Mouse (Mus musculus): ENCODE measurements around the gene Slc5a11. TPM values are rescaled to one million over a fixed set of nuclear protein-coding genes. Genes with fewer than 3 reads are reported as not detected.

Gene Slc5a11
- total RNA-seq, 2 experiments from 2014 or later = not detected

DNA sequence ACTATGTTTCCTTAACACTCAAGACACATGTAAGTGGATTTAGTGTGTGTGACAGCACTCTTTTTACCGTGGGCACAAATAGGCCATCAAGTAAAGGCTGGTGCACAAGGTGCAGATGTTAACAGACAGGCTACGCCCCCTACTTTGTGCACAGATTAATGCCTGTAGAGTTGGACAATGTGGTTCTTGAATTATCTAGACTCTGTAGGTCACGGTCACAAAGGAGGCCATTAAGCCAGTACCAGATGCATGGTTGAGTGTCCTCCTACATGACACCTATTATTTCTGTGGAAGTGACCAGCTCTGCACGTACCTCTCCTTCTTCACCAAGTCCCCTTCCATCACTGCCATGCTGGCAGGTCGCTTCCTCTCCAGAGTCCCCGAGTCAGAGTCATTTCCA is 81.5 kb downstream of the Slc5a11 start:
- Histone ChIP-seq H3K4me3 (no peak overlapping the region), H3K27ac (no peak overlapping the region)
- intact Hi-C loops (cut with DNase I) = no loop called here
- no peak for TF ChIP-seq CTCF (IDR thresholded peaks at IDR 0.05)
- DNase-seq = no peak

DNA sequence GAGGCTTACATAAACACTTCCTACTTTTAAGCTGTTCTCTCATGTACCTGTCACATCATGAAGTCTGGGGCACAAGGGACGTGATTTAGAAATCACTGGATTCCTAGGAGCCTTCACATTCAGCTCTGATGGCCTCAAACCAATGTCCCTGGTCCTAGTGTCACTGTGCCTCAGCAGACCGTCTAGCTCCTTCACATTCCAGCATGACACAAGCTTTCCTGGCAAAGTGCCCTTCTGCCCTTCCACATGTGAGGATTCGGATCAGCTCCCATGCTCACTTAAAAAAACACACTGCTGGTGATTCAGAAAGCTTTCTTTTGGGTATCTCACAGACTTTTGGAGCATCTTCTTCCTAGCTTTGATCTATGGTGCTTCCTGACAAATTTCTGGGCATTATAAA is 83.6 kb downstream of the Slc5a11 start:
- no peak for TF ChIP-seq CTCF (IDR thresholded peaks at IDR 0.05)
- no peak overlapping the region for H3K27ac ChIP-seq
- no peak overlapping the region for H3K4me3 ChIP-seq
- DNase-seq = peak; percentile 57
- intact Hi-C loops (cut with DNase I) = no loop called here

DNA sequence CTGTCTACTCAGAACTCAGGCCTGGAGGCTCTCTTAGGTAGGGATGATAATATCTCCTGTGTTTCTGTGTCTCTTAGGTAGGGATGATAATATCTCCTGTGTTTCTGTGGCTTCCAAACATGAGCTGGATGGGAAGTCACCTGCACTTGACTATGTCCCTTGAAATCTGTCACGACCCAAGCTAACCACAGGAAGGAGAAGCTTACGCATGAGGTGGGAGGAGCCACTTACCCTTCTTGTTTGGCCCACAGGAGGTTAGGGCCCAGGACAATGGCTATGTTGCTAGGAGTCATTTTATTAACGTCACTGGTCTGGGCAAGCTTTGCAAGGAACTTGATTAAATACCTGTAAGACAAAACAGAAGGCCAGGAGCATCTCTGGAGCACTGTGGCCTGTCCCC is 85.7 kb downstream of the Slc5a11 start:
- intact Hi-C loops (cut with DNase I) = loop anchor here (10.0 kb wide), 1 partner anchor 165 kb away; the partner anchor contains the start of gene Aqp8
- DNase-seq = no peak
- Histone ChIP-seq H3K4me3 (no peak overlapping the region), H3K27ac (no peak overlapping the region)
- TF ChIP-seq CTCF (IDR thresholded peaks at IDR 0.05) = no peak

DNA sequence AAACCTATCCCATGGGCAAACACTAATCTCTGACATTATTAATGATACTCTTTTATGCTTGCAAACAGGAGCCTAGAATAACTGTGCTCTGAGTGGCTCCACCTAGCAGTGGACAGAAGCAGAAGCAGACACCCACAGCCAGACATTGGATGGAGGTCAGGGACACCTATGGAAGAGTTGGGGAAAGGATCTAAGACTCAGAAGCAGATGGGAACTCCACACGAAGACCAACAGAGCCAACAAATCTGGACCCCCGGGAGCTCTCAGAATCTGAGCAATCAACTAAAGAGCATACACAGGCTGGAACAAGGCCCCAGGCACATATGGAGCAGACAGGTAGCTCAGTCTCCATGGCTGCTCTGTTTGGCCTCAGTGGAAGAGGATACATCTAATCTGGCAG is 90.8 kb downstream of the Slc5a11 start:
- intact Hi-C loops (cut with DNase I) = loop anchor here (10.0 kb wide), 1 partner anchor 159 kb away; the partner anchor contains the start of gene Aqp8
- H3K4me3 ChIP-seq = no peak overlapping the region
- no peak for TF ChIP-seq CTCF (IDR thresholded peaks at IDR 0.05)
- H3K27ac ChIP-seq = no peak overlapping the region
- DNase-seq = no peak

DNA sequence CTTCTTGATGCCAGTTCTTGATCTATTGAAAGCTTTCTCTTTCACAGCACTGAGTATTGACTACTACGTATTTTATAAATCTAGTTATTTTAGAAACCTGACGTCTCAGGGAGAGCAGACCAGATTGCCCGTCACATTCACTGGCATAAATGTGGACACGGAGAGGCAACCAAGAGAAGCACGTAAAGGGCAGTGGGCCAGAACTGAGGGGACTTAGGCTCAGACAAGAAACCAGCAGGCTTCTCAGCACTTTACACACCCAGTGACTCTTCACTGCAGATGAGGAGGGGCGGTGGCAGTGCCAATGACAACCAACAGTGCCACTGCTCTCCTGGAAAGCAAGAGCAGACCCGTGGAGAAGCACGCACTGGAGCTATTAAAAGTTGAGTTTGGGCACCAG is 92.7 kb downstream of the Slc5a11 start:
- intact Hi-C loops (cut with DNase I) = loop anchor here (10.0 kb wide), 1 partner anchor 158 kb away; the partner anchor contains the start of gene Aqp8
- TF ChIP-seq CTCF (IDR thresholded peaks at IDR 0.05) = no peak
- H3K27ac ChIP-seq = no peak overlapping the region
- DNase-seq = no peak
- H3K4me3 ChIP-seq = no peak overlapping the region

DNA sequence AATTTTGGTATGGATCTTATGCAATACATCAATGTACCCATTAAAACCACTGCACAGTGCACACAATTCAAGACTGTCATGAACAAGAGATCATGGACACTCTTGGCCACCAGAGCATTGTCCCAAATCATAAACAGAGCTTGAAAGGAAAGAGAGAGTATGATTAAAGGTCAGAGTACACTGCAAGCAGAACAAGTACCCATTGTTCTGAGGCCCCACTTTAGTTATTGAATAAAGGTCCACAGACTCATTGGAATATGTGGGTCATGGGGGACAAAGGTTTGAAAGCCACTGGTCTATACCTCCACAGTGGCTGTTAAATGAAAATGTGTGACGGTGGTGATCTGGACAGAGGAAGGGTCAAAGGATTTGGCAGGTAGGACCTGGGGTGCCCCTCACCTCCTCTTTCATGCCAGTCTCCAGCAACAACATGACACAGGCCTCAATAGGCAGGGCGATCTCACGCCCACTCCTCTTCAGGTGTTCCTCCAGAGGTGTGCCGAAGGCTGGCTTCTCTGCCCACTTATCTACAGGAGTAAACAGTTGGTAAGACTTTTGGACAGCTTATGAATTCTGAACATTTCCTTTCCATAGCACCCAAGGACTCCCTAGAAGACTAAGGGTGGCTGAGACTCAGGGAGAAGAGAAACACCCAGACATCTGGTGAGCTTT is 93.4 kb downstream of the Slc5a11 start:
- no peak overlapping the region for H3K27ac ChIP-seq
- no peak overlapping the region for H3K4me3 ChIP-seq
- TF ChIP-seq CTCF (IDR thresholded peaks at IDR 0.05) = no peak
- intact Hi-C loops (cut with DNase I) = loop anchor here (10.0 kb wide), 1 partner anchor 157 kb away; the partner anchor contains the start of gene Aqp8
- no peak for DNase-seq

DNA sequence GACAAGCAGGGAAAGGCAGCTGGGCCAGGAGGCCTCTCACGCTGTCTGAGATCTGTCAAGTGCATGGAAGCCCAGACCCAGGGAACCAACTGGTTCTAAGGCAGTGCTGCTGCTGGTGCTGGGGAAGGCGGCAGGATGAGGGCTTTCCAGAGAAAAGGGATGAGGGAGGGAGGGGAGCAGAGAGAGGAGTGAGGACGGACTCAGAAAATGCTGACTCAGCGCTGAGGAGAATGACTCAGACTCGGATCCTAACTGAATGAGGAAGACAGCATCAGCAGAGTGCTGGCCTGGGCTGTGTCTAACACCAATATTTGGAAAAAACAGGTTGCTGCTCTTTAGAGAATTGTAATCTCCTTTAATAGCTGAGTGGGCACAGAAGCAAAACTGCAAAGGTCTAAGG is 97.3 kb downstream of the Slc5a11 start:
- TF ChIP-seq CTCF (IDR thresholded peaks at IDR 0.05) = no peak
- Histone ChIP-seq H3K27ac (no peak overlapping the region), H3K4me3 (no peak overlapping the region)
- no peak for DNase-seq
- intact Hi-C loops (cut with DNase I) = no loop called here

DNA sequence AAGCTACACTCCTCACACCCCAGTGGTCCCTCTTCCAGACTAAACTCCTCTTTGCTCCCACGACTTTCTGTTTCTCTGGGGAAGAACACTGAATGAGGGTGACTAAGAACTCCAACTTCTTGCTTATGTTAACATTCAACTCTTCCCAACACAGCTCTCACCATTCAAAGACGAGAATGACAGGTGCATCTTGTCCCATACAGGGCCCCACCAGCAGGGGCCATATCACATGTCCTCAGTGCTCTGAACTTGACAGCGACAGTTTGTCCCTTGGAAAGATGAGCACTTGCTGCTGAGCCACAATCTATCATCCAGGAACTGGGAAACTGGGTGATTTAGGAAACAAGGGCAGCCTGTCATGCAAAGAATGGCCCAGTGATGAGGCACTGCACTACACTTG is 98.2 kb downstream of the Slc5a11 start:
- no peak overlapping the region for H3K4me3 ChIP-seq
- intact Hi-C loops (cut with DNase I) = no loop called here
- no peak for DNase-seq
- no peak overlapping the region for H3K27ac ChIP-seq
- TF ChIP-seq CTCF (IDR thresholded peaks at IDR 0.05) = no peak

DNA sequence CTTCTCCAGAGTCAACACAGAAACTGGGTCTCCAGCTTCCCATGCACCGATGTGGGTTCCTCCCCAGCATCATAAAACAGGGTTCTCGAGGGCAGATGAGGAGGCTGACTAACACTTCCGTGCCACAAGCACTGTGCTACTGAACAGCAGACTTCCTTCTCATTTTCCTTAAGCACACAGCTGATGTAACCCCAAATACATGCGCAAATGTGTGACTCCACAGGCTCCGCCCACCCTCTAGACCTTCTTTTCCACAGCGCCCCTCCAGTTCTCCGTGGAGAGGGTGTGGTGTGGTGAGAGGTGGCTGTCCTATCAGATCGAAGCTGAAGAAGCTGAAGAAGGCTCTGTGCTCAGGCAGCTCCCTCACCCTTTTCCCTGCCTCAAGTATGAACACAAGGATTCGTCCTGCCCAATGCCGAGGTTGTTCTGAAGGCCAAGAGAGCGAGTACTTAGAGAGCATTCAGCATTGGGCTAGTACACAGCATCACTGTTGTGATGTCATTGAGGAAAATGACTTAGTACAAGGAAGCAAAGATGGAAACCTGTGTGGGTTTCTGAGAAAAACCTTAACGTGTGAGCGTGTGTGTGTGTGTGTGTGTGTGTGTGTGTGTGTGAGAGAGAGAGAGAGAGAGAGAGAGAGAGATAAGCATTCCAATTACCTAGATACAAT is 108.0 kb downstream of the Slc5a11 start:
- no peak for DNase-seq
- Histone ChIP-seq H3K27ac (no peak overlapping the region), H3K4me3 (no peak overlapping the region)
- intact Hi-C loops (cut with DNase I) = no loop called here
- no peak for TF ChIP-seq CTCF (IDR thresholded peaks at IDR 0.05)

Other genes with a start within 250 kb of the Slc5a11 start
- 10 to 100 TPM; 25.7 to 30.5 TPM for gene Rbbp6, start 249.1 kb upstream of the Slc5a11 start, total RNA-seq (2021)
- gene Tnrc6a, start 90.9 kb upstream of the Slc5a11 start, total RNA-seq (2021) = 10 to 100 TPM; 24.1 to 26.2 TPM
- gene Lcmt1, start 155.0 kb downstream of the Slc5a11 start, total RNA-seq (2021) = 10 to 100 TPM; 28.5 to 28.8 TPM
- 10 to 100 TPM; 16.4 to 18.5 TPM for gene Arhgap17, start 155.1 kb downstream of the Slc5a11 start, total RNA-seq (2021)
- gene Aqp8, start 247.5 kb downstream of the Slc5a11 start, total RNA-seq (2021) = not detected

All from gastrocnemius, adult 2 months (tissue).